Mouse (Mus musculus): ENCODE measurements around the gene Son.

Son gene

DNA sequence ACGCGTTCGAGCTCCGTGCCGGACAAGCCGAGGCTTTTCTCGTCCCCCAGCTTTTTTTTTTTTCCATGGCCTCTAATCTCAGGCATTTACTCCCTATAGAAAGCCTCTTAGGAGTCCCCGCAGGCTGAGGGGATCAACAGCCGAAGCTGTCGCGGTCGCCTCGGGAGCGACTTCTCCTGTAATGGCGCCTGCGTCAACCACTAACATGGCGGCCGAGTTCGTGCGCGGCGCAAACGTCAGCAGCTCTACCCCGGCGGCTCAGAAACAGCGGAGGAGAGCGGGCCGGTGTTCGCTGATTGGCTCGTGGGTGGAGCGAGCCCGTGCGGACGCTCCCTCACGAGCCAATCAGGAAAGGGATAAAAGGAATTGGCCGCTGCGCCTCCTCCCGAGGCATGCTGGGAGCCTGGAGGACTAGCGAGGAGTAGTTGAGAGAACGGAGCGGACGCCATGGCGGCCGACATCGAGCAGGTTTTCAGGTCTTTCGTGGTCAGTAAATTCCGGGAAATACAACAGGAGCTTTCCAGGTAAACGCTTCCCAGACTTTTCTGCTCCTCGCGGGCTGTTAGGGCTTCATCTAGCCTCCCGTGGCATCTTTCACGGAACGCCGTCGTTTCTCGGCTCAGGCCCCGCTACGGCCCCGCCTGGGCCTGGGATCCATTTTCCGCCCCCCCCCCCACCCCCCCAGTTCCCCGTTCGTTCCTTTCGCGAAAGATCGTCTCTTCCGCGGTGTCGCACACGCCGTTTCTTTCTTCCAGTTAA lies at the start of gene Son:
Gene Son (plus strand): TSS at position 46 of the 759 bp plus-strand sequence.
- DNase-seq (ENCODE audit: inconsistent ontology term) = peak; percentile 98

DNA sequence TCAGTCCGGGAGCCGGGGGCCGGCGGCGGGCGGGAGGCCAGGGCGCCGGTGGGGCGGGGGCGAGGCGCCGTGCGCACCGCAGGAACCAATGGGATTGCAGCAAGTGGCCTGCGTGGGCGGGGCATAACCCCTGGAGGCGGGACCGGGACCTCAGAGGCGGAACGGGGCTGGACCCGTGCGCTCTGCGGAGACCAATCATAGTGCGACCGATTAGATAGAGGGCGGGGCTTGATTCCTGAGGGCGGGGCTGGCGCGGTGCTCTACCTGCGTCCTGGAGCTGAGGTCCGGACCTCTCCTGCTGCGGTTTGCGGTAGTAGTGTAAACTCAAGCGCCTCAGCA lies 49.7 kb upstream of the Son start, which contains the start of gene Tmem50b:
Gene Tmem50b (minus strand): TSS at position 129 of the 339 bp plus-strand sequence.
- DNase-seq (ENCODE audit: inconsistent ontology term) = peak; percentile 99

DNA sequence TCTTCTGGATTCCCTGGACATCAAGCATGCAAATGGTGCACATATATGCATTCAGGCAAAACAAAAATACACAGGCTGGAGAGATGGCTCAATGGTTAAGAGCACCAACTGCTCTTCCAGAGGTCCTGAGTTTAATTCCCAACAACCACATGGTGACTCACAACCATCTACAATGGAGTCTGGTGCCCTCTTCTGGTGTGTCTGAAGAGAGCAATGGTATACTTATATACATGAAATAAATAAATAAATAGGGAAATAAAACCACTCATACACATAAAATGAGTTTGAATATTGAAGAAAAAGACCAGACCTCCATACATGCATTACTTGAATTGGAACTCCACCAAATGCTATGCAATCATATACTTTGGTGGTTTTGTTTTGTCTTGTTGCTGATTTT lies 48.1 kb upstream of the Son start:
- no peak for DNase-seq (ENCODE audit: inconsistent ontology term)

DNA sequence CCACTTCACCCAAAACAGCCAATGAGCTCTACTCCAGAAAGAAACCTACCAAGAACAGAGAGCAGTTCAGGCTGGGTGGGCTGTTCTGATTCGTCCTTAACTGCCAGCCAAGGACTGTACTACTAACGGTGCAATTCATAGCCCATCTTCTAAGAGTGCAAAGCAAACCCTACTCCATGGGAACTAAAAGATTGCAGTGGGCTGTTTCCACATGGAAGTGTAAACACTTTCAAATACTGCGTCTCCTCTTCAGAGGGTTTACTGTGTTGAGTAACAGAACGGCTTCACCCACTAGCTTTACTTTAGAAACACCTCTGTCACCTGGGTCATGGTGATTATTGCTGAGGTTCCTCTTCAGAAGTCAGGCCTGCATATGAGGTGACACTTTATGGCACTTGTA lies 46.2 kb upstream of the Son start:
- no peak for DNase-seq (ENCODE audit: inconsistent ontology term)

DNA sequence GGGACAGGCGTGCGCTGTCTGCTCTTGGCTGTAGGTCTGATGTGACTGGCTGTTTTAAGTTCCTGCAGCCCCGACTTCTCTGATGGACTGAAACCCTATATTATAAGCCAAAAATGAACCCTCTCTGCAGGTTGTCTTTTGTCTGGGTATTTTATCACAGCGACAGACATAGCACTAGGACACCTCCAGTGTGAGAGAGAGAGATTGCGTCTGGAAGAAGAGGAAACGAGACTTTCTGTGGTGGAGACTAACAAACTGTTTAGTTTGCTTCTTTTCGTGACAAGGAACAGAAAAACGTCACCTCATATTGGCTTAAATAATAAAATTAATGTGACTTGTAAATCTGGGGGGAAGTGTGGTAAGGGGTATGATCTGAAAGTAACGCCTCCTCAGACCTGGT lies 45.6 kb upstream of the Son start:
- DNase-seq (ENCODE audit: inconsistent ontology term) = no peak

DNA sequence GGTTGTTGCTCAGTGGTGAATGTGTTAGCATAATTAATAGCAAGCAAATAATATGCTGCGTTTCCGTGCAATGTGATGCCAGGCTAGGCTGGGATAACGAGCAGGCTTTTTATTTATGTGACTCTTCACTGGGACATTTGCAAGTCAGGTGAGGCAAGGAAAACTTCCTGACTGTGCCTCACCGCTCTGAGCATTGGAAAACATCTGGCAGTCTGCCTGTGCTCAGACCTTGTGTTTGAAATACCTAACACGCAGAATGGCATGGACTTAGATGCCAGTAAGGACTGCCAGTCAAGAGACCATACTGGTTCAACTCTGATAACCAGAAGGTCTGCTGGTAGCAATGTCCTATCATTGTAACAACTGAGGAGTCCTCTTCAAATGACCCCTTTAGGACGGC lies 42.1 kb upstream of the Son start:
- no peak for DNase-seq (ENCODE audit: inconsistent ontology term)

DNA sequence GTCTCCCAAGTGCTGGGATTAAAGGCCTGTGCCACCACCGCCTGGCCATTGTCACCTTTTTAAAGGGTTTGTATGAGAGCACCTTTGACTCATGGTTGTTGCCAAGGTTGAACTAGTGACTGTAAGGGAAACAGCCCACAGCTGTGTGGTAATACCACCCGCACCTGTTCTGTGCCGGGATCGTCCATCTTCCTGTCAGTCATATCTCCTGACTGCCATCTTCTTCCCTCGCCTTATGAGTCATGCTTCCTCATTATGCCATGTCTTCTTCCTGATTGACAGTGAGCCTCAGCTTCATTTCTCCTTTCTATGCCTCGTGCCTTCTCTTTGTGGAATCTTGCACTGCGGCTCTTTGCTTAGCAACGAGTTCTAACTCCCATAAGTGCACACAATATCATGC lies 40.3 kb upstream of the Son start:
- DNase-seq (ENCODE audit: inconsistent ontology term) = no peak

DNA sequence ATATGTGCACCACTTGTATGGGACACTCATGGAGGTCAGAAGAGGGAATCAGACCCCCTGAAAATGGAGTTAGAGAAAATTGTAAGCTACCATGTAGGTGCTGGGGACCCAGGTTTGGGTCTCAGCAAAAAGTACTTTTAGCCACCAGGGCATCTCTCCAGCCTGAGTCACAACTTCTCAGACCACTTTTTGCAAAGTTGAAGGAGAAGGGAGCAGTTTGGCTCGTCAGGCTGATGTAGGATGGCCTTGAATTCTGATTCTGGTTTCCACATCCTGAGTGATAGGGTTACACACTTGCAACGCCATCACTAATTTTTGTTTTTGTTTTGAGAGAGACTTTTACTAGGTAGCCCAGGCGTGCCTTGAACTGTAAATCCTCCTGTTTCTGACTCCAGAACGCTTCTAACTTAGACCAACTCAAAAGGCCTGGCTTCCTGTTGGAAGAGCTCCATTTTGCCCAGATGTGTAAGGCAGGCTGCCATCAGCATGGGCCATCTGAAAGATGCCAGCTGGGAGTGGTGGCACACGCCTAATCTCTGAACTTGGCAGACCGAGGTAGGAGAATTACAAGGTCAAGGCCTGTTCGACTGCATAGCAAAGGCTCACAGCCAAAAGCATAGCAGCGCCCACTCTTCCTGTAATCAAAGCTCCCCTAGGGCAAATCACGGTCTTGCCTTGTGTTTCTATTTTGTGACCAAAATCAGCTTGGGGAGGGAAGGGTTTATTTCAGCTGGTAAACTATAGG lies 37.6 kb upstream of the Son start:
- DNase-seq (ENCODE audit: inconsistent ontology term) = peak; percentile 41

DNA sequence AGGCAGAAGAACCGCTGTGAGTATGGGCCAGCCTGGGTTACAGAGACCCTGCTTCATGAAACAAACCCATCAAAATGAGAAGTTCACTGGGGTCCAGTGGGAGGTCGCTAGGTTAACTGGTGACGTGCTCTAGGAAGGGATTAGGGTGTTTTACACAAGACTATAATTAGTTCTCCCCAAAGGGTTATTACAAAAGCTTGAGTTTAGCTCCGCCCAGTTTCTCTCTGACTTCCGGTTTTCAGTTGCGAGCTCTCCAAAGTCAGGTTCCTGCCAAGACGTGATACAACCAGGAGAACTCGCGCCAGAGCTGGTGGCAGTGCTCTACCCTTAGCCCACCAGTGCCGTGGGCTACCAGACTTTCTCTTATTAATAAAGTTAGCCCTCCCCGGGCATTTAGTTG lies 36.1 kb upstream of the Son start:
- DNase-seq (ENCODE audit: inconsistent ontology term) = no peak

DNA sequence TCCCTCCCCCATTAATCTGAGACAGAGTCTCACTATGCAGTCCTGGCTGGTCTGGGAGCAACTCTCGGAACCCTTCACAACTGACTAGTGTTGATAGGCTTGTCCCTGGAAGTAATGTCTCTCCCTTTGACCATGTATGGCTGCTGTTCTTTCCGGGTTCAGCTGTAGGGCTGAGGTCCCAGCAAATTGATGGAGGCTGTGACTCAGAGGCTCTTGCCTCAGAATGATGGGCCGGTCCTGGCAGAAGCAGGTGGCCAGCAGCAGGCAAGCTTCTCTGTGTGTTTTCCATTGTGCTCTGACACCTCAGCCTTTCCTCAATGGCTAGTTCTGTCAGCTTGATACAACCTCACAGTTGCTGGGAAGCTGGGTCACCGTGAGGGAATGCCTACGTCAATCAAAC lies 34.8 kb upstream of the Son start:
- DNase-seq (ENCODE audit: inconsistent ontology term) = peak; percentile 81

DNA sequence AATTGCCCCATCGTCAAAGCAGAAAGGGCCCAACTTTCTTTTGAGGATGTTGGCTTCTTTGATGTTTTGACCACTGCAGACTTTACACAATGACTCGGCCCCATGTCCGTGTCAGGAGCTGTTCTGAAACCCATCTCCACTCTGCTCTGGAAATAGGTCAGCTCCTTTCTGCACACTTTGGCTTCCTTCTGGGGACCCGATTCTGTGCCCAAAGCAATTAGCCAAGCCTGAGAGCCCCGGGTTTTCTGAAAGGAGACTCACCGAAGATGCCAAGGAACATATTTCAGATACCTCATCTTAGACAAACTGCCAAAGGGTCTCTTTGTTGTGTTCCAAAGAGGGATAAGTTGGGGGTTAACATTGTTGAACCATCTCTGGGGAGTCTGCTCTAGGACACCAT lies 32.8 kb upstream of the Son start:
- peak; percentile 38 for DNase-seq (ENCODE audit: inconsistent ontology term)

DNA sequence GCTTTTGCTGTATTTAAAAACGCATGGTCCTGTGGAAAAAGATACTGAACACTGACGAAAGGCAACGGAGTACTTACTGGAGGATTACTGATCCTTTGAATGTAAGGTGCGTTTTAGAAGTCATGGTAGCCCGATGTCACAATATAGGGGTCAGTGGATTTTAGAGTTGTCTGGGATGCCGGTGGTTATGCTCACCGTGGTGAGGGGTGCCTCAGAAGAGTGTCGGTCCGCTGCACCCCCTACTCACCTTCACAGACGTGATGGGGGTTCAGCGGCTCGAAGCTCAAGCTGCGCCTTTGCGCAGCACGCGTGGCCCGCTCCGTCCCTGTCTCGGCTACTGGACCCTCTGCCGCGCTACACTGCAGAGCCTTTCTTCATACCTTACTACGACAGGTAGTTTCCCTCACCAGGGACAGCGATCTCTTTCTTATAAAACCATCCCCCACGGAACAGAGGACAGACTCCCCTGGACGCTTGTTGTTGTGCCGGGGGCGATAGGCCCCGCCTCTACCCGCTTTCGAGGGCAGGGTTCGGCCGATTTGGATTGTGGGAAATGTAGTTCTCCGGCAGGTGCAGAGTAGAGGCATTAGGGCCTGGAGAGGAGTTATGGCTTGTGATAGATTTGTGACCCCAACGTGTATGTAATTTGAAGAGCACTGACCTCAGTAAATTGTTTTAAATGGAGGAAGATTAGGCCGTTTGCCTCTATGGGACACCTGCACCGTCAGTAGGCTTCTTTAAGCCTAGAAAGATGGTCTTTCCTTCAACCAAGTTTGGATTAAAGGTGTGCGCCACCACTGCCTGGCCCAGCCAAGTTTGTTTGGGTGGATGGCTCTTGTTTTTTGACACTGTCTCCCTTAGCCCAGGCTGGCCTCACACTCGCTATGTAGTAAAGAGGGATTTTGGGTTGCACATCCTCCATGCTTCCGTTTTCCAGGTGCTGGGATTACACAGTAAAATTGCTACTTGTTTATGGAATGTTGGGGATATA lies 28.5 kb upstream of the Son start, which contains the start of gene Dnajc28:
Gene Dnajc28 (minus strand): TSS at position 516 of the 991 bp plus-strand sequence.
- DNase-seq (ENCODE audit: inconsistent ontology term) = peak; percentile 72

DNA sequence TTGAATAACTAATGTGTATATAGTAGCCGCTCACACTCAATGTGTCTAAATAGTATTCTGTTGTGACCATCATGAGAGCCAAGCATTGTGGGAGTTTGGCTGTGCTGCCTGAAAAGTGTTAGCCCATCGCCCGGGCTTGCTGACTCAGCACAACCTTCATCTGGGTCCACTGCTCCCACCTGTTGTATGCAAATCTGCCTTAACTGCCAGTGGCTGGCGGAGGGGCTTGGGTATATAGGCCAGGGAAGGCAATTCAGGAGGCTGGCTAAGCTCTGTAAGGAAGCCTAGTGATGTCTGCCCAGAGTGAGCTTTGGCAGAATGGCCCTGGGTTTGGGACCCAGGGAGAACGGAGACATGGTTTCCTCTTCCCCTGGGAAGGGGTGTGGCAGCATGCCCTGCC lies 27.1 kb upstream of the Son start:
- DNase-seq (ENCODE audit: inconsistent ontology term) = no peak

DNA sequence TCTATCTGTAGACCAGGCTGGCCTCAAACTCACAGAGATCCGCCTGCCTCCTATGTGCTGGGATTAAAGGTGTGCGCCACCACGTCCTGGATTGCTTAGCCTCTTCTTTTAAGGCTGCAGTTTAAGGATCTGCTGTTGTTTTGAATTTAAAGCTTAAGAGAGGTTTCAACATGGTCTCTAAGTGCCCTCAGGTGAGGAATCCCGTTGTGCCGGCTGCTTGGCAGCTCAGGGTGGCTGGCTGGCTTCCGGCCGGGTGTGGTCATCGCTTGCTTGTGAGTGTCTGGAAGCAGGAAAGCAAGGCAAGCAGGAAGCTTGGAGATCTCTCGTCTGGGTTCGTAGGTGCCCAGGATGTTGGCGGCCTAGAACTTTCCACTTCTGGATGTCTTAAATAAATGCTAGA lies 26.3 kb upstream of the Son start:
- no peak for DNase-seq (ENCODE audit: inconsistent ontology term)

DNA sequence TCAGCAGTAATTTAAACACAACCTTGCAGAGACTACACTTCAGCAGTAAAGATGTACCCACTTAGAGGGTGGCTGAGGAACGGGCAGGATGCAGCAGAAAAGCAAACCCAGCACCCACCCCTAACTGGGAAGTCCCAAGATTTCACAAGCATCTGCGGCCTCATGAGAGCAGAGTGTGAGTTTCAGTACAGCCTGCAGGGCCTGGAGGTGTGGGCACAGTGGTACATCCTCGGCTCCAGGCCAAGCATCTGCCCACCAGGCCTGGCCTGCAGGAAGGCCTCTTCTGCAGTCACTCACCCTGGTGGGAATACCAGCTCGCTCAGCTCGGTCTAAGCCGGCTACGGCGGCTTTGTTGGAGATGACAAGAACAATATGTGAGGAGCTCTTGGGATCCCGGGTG lies 24.2 kb upstream of the Son start:
- no peak for DNase-seq (ENCODE audit: inconsistent ontology term)

DNA sequence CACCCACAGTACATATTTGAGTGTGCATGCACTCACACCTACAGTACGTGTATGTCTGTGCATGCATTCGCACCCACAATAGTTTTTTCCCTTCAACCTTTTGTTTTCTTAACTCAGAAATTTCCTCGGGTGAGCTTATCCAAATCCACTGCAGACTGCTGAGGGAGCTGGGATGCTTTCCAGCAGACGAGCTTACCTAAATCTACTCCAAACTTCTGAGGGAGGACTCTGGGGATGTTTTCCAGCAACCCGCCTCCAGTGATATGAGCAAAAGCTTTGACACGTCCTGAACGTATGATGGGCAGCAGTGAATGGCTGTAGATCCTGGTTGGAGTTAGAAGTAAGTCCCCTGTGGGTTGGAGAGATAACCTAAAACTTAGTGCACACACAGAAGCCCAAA lies 19.5 kb upstream of the Son start:
- DNase-seq (ENCODE audit: inconsistent ontology term) = no peak

DNA sequence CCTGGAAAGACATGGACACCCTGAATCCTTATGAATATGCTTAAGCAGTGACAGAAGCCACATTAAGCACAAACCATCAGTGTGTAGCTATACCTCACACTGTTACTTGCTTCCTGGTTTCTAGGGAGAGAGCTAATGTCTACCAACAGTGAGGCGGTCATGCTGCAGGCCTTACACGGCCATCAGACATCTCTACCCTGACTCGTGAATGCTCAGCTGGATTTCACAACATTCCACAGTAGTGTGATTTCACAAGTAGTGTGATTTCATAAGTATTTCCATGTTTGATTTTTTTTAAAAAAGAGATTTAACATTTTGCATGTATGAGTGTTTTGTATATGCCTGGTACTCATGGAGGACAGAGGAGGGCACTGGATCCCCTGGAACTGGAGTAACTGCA lies 18.6 kb upstream of the Son start:
- DNase-seq (ENCODE audit: inconsistent ontology term) = no peak

DNA sequence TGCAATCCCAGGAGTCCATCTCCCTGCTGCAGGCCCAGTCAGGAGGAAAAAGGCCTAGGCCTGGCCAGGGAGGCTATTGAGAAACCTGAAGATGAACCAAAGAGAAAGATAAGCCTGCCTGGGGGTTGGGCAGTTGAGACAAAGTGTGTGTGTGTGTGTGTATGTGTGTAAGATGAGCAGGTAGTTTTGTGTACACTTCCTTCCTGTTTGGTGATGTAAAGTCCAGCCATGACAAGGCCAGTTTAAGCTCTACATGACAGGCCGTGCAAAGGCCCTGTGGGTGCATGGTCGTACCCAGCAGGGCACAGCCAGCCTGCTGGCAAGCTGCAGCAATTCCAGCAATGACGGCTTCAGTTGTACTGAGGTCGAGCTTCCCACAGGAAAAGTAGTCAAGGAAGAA lies 17.6 kb upstream of the Son start:
- no peak for DNase-seq (ENCODE audit: inconsistent ontology term)

DNA sequence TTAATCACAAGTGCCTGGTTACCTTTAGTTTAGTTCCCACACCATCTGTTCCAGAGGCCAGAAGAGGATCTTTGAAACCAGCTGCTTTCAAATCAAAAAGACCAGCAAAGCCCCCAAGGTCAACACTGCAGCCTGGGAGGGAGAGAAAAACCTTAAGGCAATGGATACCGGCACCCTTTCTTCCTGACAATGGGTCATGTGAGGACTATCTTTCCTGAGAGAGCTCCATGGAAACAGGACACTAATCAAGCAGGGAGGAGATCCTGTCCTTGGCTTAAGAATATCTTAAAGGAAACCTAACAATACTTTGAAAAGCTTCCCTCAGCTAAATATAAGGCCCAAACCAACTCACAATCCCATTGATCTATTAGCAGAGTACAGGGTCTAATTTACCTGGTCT lies 16.7 kb upstream of the Son start:
- DNase-seq (ENCODE audit: inconsistent ontology term) = no peak

DNA sequence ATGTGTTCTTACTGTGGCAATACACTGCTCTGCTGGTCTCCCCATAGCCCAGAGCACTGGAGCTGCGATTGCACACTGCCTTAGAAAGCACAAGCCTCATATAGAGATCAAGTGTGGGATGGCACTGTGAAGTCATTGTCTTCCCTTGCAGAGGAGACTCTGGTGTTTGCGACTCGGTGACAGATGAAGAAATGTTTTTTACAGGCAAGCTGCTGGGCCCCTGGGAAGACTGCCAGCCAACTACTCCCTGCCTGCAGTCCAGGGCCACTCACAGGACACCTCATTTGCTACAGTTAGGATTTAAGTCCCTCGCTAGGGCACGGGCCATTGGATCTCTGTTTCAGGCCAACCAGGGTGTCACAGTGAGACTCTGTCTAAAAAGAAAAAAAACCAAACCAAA lies 14.9 kb upstream of the Son start:
- DNase-seq (ENCODE audit: inconsistent ontology term) = no peak

DNA sequence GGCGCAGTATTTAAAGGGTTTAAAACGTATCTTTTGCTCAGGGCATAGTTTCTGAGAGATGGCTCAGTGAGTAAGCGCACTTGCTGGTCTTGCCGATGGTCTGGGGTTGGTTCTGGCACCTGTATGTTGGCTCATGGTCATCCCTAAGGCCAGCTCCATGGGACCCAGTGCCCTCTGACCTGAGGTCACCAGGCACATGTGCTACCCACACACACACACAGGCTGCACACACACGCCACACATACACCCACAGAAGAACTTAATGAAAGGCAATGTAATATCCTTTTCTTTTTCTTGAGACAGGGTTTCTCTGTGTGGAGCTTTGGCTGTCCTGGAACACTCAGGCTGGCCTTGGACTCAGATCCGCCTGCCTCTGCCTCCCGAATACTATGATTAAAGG lies 14.4 kb upstream of the Son start:
- no peak for DNase-seq (ENCODE audit: inconsistent ontology term)

DNA sequence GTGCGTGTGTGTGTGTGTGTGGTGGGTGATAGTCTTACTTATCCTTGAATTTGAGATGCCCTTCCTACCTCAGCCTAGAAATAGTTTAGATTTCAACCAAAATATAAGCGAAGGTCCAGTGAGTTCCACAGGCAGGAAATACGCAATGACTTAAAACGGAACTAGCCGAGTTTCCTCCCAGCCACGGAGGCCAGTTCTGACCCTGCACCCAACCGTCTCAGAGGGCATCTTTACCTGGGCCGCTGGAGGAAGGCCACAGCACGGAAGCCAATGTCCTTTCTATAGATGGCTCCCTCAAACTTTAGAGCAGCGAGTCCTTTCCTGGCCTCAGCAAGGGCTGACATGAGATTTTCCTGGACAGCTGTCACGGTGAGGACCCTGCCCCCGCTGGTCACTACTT lies 13.7 kb upstream of the Son start:
- no peak for DNase-seq (ENCODE audit: inconsistent ontology term)
